Mouse (Mus musculus): ENCODE results near the gene Adamtsl3. TPM values are rescaled to one million over a fixed set of nuclear protein-coding genes. Genes with fewer than 3 reads are reported as not detected.

Adamtsl3 gene
- polyA plus RNA-seq, 1 experiment from 2014 or later = 0.09 TPM

- H3K27me3 ChIP-seq = no peaks in the 10 kb centered on the region
- H3K9me3 ChIP-seq (replicated peaks) = no peaks in the 10 kb centered on the region
- no peak overlapping the region for H3K4me2 ChIP-seq
- H3K36me3 ChIP-seq = no peaks in the 10 kb centered on the region
- H3K4me1 ChIP-seq (replicated peaks) = no peaks in the 10 kb centered on the region
- no peak overlapping the region for H3K27ac ChIP-seq
- H3K9ac ChIP-seq = no peak overlapping the region
- 69% methylated on average over 7 of the region's 7 CpGs for WGBS (ENCODE audit: insufficient replicate concordance)
- H3K4me3 ChIP-seq (replicated peaks) = no peak overlapping the region
- ATAC-seq (ENCODE audit: low read depth) = no peak
- DNase-seq = no peak
Measured at GRCm38 (mm10) chr7:82531376-82531775, 195.9 kb downstream of the Adamtsl3 start.

- H3K4me2 ChIP-seq = no peak overlapping the region
- H3K27me3 ChIP-seq = no peaks in the 10 kb centered on the region
- ATAC-seq (ENCODE audit: low read depth) = no peak
- no peak overlapping the region for H3K27ac ChIP-seq
- H3K36me3 ChIP-seq = no peaks in the 10 kb centered on the region
- no peaks in the 10 kb centered on the region for H3K9me3 ChIP-seq (replicated peaks)
- H3K9ac ChIP-seq = no peak overlapping the region
- DNase-seq = no peak
- 47% methylated on average over 4 of the region's 4 CpGs for WGBS (ENCODE audit: insufficient replicate concordance)
- H3K4me3 ChIP-seq (replicated peaks) = no peak overlapping the region
- H3K4me1 ChIP-seq (replicated peaks) = no peaks in the 10 kb centered on the region
Measured at GRCm38 (mm10) chr7:82533188-82533587, 197.7 kb downstream of the Adamtsl3 start.

- ATAC-seq (ENCODE audit: low read depth) = no peak
- H3K27ac ChIP-seq = no peak overlapping the region
- no peaks in the 10 kb centered on the region for H3K4me1 ChIP-seq (replicated peaks)
- no peaks in the 10 kb centered on the region for H3K9me3 ChIP-seq (replicated peaks)
- WGBS (ENCODE audit: insufficient replicate concordance) = 62% methylated on average over 12 of the region's 12 CpGs
- H3K27me3 ChIP-seq = no peaks in the 10 kb centered on the region
- no peaks in the 10 kb centered on the region for H3K36me3 ChIP-seq
- no peak for DNase-seq
- no peak overlapping the region for H3K4me2 ChIP-seq
- no peak overlapping the region for H3K9ac ChIP-seq
- H3K4me3 ChIP-seq (replicated peaks) = no peak overlapping the region
Measured at GRCm38 (mm10) chr7:82533747-82534504, 198.4 kb downstream of the Adamtsl3 start.

GRCm38 (mm10) chr7:82544390-82544919, 209.0 kb downstream of the Adamtsl3 start:
- H3K9ac ChIP-seq = no peak overlapping the region
- DNase-seq (no peak), ATAC-seq (ENCODE audit: low read depth) (no peak)
- no peaks in the 10 kb centered on the region for H3K9me3 ChIP-seq (replicated peaks)
- no peaks in the 10 kb centered on the region for H3K36me3 ChIP-seq
- 67% methylated on average over 6 of the region's 6 CpGs for WGBS (ENCODE audit: insufficient replicate concordance)
- H3K4me3 ChIP-seq (replicated peaks) = no peak overlapping the region
- no peak overlapping the region for H3K4me2 ChIP-seq
- no peaks in the 10 kb centered on the region for H3K27me3 ChIP-seq
- no peaks in the 10 kb centered on the region for H3K4me1 ChIP-seq (replicated peaks)
- no peak overlapping the region for H3K27ac ChIP-seq

GRCm38 (mm10) chr7:82552005-82552404, 216.5 kb downstream of the Adamtsl3 start:
- no peaks in the 10 kb centered on the region for H3K27me3 ChIP-seq
- no peak overlapping the region for H3K4me3 ChIP-seq (replicated peaks)
- no peaks in the 10 kb centered on the region for H3K36me3 ChIP-seq
- no peak for DNase-seq
- no peak overlapping the region for H3K4me2 ChIP-seq
- H3K9me3 ChIP-seq (replicated peaks) = no peaks in the 10 kb centered on the region
- no peak for ATAC-seq (ENCODE audit: low read depth)
- H3K4me1 ChIP-seq (replicated peaks) = no peaks in the 10 kb centered on the region
- 21% methylated on average over 1 of the region's 1 CpGs for WGBS (ENCODE audit: insufficient replicate concordance)
- no peak overlapping the region for H3K9ac ChIP-seq
- H3K27ac ChIP-seq = no peak overlapping the region

GRCm38 (mm10) chr7:82555803-82556202, 220.3 kb downstream of the Adamtsl3 start:
- H3K4me1 ChIP-seq (replicated peaks) = no peaks in the 10 kb centered on the region
- H3K36me3 ChIP-seq = no peaks in the 10 kb centered on the region
- H3K4me3 ChIP-seq (replicated peaks) = no peak overlapping the region
- H3K27me3 ChIP-seq = no peaks in the 10 kb centered on the region
- 61% methylated on average over 5 of the region's 5 CpGs for WGBS (ENCODE audit: insufficient replicate concordance)
- H3K27ac ChIP-seq = no peak overlapping the region
- no peaks in the 10 kb centered on the region for H3K9me3 ChIP-seq (replicated peaks)
- DNase-seq = no peak
- no peak overlapping the region for H3K9ac ChIP-seq
- no peak for ATAC-seq (ENCODE audit: low read depth)
- H3K4me2 ChIP-seq = no peak overlapping the region

- Histone ChIP-seq H3K36me3 (no peaks in the 10 kb centered on the region), H3K27me3 (no peaks in the 10 kb centered on the region), H3K9me3 (replicated peaks) (no peaks in the 10 kb centered on the region), H3K4me3 (replicated peaks) (no peak overlapping the region), H3K9ac (no peak overlapping the region), H3K4me2 (no peak overlapping the region), H3K27ac (no peak overlapping the region), H3K4me1 (replicated peaks) (no peaks in the 10 kb centered on the region)
- ATAC-seq (ENCODE audit: low read depth) = no peak
- 75% methylated on average over 10 of the region's 10 CpGs for WGBS (ENCODE audit: insufficient replicate concordance)
- DNase-seq = no peak
Measured at GRCm38 (mm10) chr7:82556417-82556816, 220.9 kb downstream of the Adamtsl3 start.

GRCm38 (mm10) chr7:82557111-82557510, 221.6 kb downstream of the Adamtsl3 start:
- no peak overlapping the region for H3K4me3 ChIP-seq (replicated peaks)
- WGBS (ENCODE audit: insufficient replicate concordance) = 75% methylated on average over 11 of the region's 11 CpGs
- no peaks in the 10 kb centered on the region for H3K4me1 ChIP-seq (replicated peaks)
- H3K36me3 ChIP-seq = no peaks in the 10 kb centered on the region
- no peaks in the 10 kb centered on the region for H3K27me3 ChIP-seq
- no peaks in the 10 kb centered on the region for H3K9me3 ChIP-seq (replicated peaks)
- no peak overlapping the region for H3K4me2 ChIP-seq
- no peak overlapping the region for H3K9ac ChIP-seq
- no peak for DNase-seq
- no peak overlapping the region for H3K27ac ChIP-seq
- ATAC-seq (ENCODE audit: low read depth) = no peak

- H3K4me2 ChIP-seq = no peak overlapping the region
- no peaks in the 10 kb centered on the region for H3K4me1 ChIP-seq (replicated peaks)
- no peak overlapping the region for H3K9ac ChIP-seq
- H3K27ac ChIP-seq = no peak overlapping the region
- H3K36me3 ChIP-seq = no peaks in the 10 kb centered on the region
- H3K27me3 ChIP-seq = no peaks in the 10 kb centered on the region
- ATAC-seq (ENCODE audit: low read depth) (no peak), DNase-seq (no peak)
- H3K4me3 ChIP-seq (replicated peaks) = no peak overlapping the region
- H3K9me3 ChIP-seq (replicated peaks) = no peaks in the 10 kb centered on the region
- 34% methylated on average over 8 of the region's 8 CpGs for WGBS (ENCODE audit: insufficient replicate concordance)
Measured at GRCm38 (mm10) chr7:82566688-82567087, 231.2 kb downstream of the Adamtsl3 start.

- ATAC-seq (ENCODE audit: low read depth) (no peak), DNase-seq (no peak)
- H3K36me3 ChIP-seq = no peaks in the 10 kb centered on the region
- H3K4me2 ChIP-seq = no peak overlapping the region
- no peaks in the 10 kb centered on the region for H3K4me1 ChIP-seq (replicated peaks)
- H3K27me3 ChIP-seq = no peaks in the 10 kb centered on the region
- WGBS (ENCODE audit: insufficient replicate concordance) = 76% methylated on average over 3 of the region's 3 CpGs
- H3K9ac ChIP-seq = no peak overlapping the region
- H3K4me3 ChIP-seq (replicated peaks) = no peak overlapping the region
- H3K27ac ChIP-seq = no peak overlapping the region
- no peaks in the 10 kb centered on the region for H3K9me3 ChIP-seq (replicated peaks)
Measured at GRCm38 (mm10) chr7:82567811-82568210, 232.3 kb downstream of the Adamtsl3 start.

GRCm38 (mm10) chr7:82572981-82573380, 237.5 kb downstream of the Adamtsl3 start:
- Histone ChIP-seq H3K27me3 (no peaks in the 10 kb centered on the region), H3K4me2 (no peak overlapping the region), H3K4me1 (replicated peaks) (no peaks in the 10 kb centered on the region), H3K9ac (no peak overlapping the region), H3K4me3 (replicated peaks) (no peak overlapping the region), H3K27ac (no peak overlapping the region), H3K9me3 (replicated peaks) (no peaks in the 10 kb centered on the region), H3K36me3 (no peaks in the 10 kb centered on the region)
- 31% methylated on average over 1 of the region's 1 CpGs for WGBS (ENCODE audit: insufficient replicate concordance)
- ATAC-seq (ENCODE audit: low read depth) = no peak
- no peak for DNase-seq

GRCm38 (mm10) chr7:82580007-82580406, 244.5 kb downstream of the Adamtsl3 start:
- Histone ChIP-seq H3K9me3 (replicated peaks) (no peaks in the 10 kb centered on the region), H3K4me3 (replicated peaks) (no peak overlapping the region), H3K9ac (no peak overlapping the region), H3K4me1 (replicated peaks) (no peaks in the 10 kb centered on the region), H3K27me3 (no peaks in the 10 kb centered on the region), H3K27ac (no peak overlapping the region), H3K36me3 (no peaks in the 10 kb centered on the region), H3K4me2 (no peak overlapping the region)
- no peak for DNase-seq
- WGBS (ENCODE audit: insufficient replicate concordance) = 59% methylated on average over 3 of the region's 3 CpGs
- ATAC-seq (ENCODE audit: low read depth) = no peak
